Mouse (Mus musculus): ENCODE data around the gene Otop1. TPM values are rescaled to one million over a fixed set of nuclear protein-coding genes. Genes with fewer than 3 reads are reported as not detected.

The Otop1 gene
- polyA plus RNA-seq, 1 experiment from 2014 or later = not detected

Other genes starting within 250 kb of the Otop1 start
- gene Stx18, start 237.2 kb upstream of the Otop1 start, polyA plus RNA-seq (2014; fragmentation: Nextera tagmentation; extraction: Ambion mirVana) = 35.1 and 38.5 TPM in 2 replicates
- gene Nsg1, start 116.1 kb upstream of the Otop1 start, polyA plus RNA-seq (2014; fragmentation: Nextera tagmentation; extraction: Ambion mirVana) = 311 and 362 TPM in 2 replicates
- 17.8 TPM in 2 replicates for gene Zbtb49, start 55.5 kb upstream of the Otop1 start, polyA plus RNA-seq (2014; fragmentation: Nextera tagmentation; extraction: Ambion mirVana)
- 33.4 and 33.5 TPM in 2 replicates for gene Lyar, start 55.5 kb upstream of the Otop1 start, polyA plus RNA-seq (2014; fragmentation: Nextera tagmentation; extraction: Ambion mirVana)
- gene Tmem128, start 15.8 kb upstream of the Otop1 start, polyA plus RNA-seq (2014; fragmentation: Nextera tagmentation; extraction: Ambion mirVana) = 99.6 and 102 TPM in 2 replicates
- 0.46 and 0.69 TPM in 2 replicates for gene Drd5, start 43.4 kb downstream of the Otop1 start, polyA plus RNA-seq (2014; fragmentation: Nextera tagmentation; extraction: Ambion mirVana)
- 0.14 and 0.27 TPM in 2 replicates for gene Slc2a9, start 227.2 kb downstream of the Otop1 start, polyA plus RNA-seq (2014; fragmentation: Nextera tagmentation; extraction: Ambion mirVana)

Data from hindbrain, embryonic 14.5 days (tissue).